Mouse (Mus musculus): Measurements from ENCODE around the gene Mcrip1. TPM values are rescaled to one million over a fixed set of nuclear protein-coding genes. Genes with fewer than 3 reads are reported as not detected.
"Not testable (repeated sequence)": the region's sequence is repeated elsewhere in the genome, so short reads cannot be mapped to it uniquely, and the experiment has no call there.

The Mcrip1 gene
- polyA plus RNA-seq, 1 experiment from 2014 or later, result 167 TPM

- Histone ChIP-seq H3K4me1 (peaks cover 29% of the 10 kb centered on the region), H3K4me2 (peak within 1 kb of the TSS; percentile 77), H3K27ac (peak within 1 kb of the TSS; percentile 96), H3K9ac (peak within 1 kb of the TSS; percentile 85), H3K4me3 (replicated peaks) (peak within 1 kb of the TSS; percentile 76), H3K27me3 (replicated peaks) (no peaks in the 10 kb centered on the region), H3K9me3 (no peaks in the 10 kb centered on the region), H3K36me3 (peaks cover 34% of the 10 kb centered on the region)
- under 1% methylated on average over 94 of the region's 94 CpGs for WGBS
- ATAC-seq (ENCODE audit: insufficient read depth, low FRiP score, low read depth), result peak; percentile 96
Measured at GRCm38 (mm10) chr11:120572752-120573584, 23.4 kb upstream of the Mcrip1 start, which contains the start of gene P4hb. Gene P4hb, minus strand, starts transcription at chr11:120573253.

GRCm38 (mm10) chr11:120572417-120572751 is 22.9 kb upstream of the Mcrip1 start:
- Histone ChIP-seq H3K36me3 (peaks cover 34% of the 10 kb centered on the region), H3K4me3 (replicated peaks) (peak overlapping the region; percentile 76), H3K4me1 (peaks cover 32% of the 10 kb centered on the region), H3K9me3 (no peaks in the 10 kb centered on the region), H3K9ac (peak overlapping the region; percentile 76), H3K4me2 (peak overlapping the region; percentile 77), H3K27me3 (replicated peaks) (no peaks in the 10 kb centered on the region), H3K27ac (peak overlapping the region; percentile 85)
- peak; percentile 5 for ATAC-seq (ENCODE audit: insufficient read depth, low FRiP score, low read depth)
- WGBS, result 0% methylated on average over 19 of the region's 24 CpGs

GRCm38 (mm10) chr11:120571754-120572416 is 22.4 kb upstream of the Mcrip1 start:
- H3K9me3 ChIP-seq, result no peaks in the 10 kb centered on the region
- peak overlapping the region; percentile 85 for H3K27ac ChIP-seq
- H3K27me3 ChIP-seq (replicated peaks), result no peaks in the 10 kb centered on the region
- WGBS, result 6% methylated on average over 11 of the region's 11 CpGs
- ATAC-seq (ENCODE audit: insufficient read depth, low FRiP score, low read depth), result no peak
- peaks cover 37% of the 10 kb centered on the region for H3K36me3 ChIP-seq
- H3K4me2 ChIP-seq, result peak overlapping the region; percentile 77
- peak overlapping the region; percentile 76 for H3K4me3 ChIP-seq (replicated peaks)
- peaks cover 32% of the 10 kb centered on the region for H3K4me1 ChIP-seq
- peak overlapping the region; percentile 76 for H3K9ac ChIP-seq

GRCm38 (mm10) chr11:120571122-120571521 is 21.6 kb upstream of the Mcrip1 start:
- Histone ChIP-seq H3K27me3 (replicated peaks) (no peaks in the 10 kb centered on the region), H3K27ac (no peak overlapping the region), H3K4me3 (replicated peaks) (peak overlapping the region; percentile 76), H3K9me3 (no peaks in the 10 kb centered on the region), H3K4me2 (peak overlapping the region; percentile 77), H3K36me3 (peaks cover 43% of the 10 kb centered on the region), H3K9ac (peak overlapping the region; percentile 76; the same call in 1 of the 2 replicates), H3K4me1 (peaks cover 32% of the 10 kb centered on the region)
- 56% methylated on average over 3 of the region's 3 CpGs for WGBS
- no peak for ATAC-seq (ENCODE audit: insufficient read depth, low FRiP score, low read depth)

- Histone ChIP-seq H3K4me2 (no peak overlapping the region), H3K36me3 (peaks cover 65% of the 10 kb centered on the region), H3K4me1 (peaks cover 25% of the 10 kb centered on the region), H3K27me3 (replicated peaks) (no peaks in the 10 kb centered on the region), H3K9ac (no peak overlapping the region), H3K9me3 (no peaks in the 10 kb centered on the region), H3K27ac (no peak overlapping the region), H3K4me3 (replicated peaks) (no peak overlapping the region)
- ATAC-seq (ENCODE audit: insufficient read depth, low FRiP score, low read depth), result no peak
- 89% methylated on average over 6 of the region's 6 CpGs for WGBS
Measured at GRCm38 (mm10) chr11:120568324-120568723, 18.8 kb upstream of the Mcrip1 start.

- Histone ChIP-seq H3K9ac (no peak overlapping the region), H3K27me3 (replicated peaks) (no peaks in the 10 kb centered on the region), H3K9me3 (no peaks in the 10 kb centered on the region), H3K4me1 (0 out of 2 replicates have a peak, but pooled peaks cover 12% of the 10 kb centered on the region), H3K36me3 (peaks cover 84% of the 10 kb centered on the region), H3K4me3 (replicated peaks) (no peak overlapping the region), H3K4me2 (no peak overlapping the region), H3K27ac (no peak overlapping the region)
- WGBS, result 82% methylated on average over 9 of the region's 9 CpGs
- no peak for ATAC-seq (ENCODE audit: insufficient read depth, low FRiP score, low read depth)
Measured at GRCm38 (mm10) chr11:120565114-120565513, 15.6 kb upstream of the Mcrip1 start.

GRCm38 (mm10) chr11:120562949-120563348 is 13.4 kb upstream of the Mcrip1 start:
- H3K4me2 ChIP-seq, result no peak overlapping the region
- no peaks in the 10 kb centered on the region for H3K9me3 ChIP-seq
- peaks cover 83% of the 10 kb centered on the region for H3K36me3 ChIP-seq
- H3K27ac ChIP-seq, result no peak overlapping the region
- 93% methylated on average over 13 of the region's 13 CpGs for WGBS
- no peak for ATAC-seq (ENCODE audit: insufficient read depth, low FRiP score, low read depth)
- H3K27me3 ChIP-seq (replicated peaks), result no peaks in the 10 kb centered on the region
- no peak overlapping the region for H3K9ac ChIP-seq
- H3K4me3 ChIP-seq (replicated peaks), result no peak overlapping the region
- 0 out of 2 replicates have a peak, but pooled peaks cover 3% of the 10 kb centered on the region for H3K4me1 ChIP-seq

- Histone ChIP-seq H3K27ac (no peak overlapping the region), H3K4me1 (no peaks in the 10 kb centered on the region), H3K4me2 (no peak overlapping the region), H3K4me3 (replicated peaks) (no peak overlapping the region), H3K9ac (no peak overlapping the region), H3K27me3 (replicated peaks) (no peaks in the 10 kb centered on the region), H3K9me3 (no peaks in the 10 kb centered on the region), H3K36me3 (peaks cover 66% of the 10 kb centered on the region)
- WGBS, result 91% methylated on average over 13 of the region's 13 CpGs
- ATAC-seq (ENCODE audit: insufficient read depth, low FRiP score, low read depth), result no peak
Measured at GRCm38 (mm10) chr11:120560952-120561728, 11.6 kb upstream of the Mcrip1 start.

GRCm38 (mm10) chr11:120558843-120559242 is 9.3 kb upstream of the Mcrip1 start:
- peaks cover 50% of the 10 kb centered on the region for H3K36me3 ChIP-seq
- H3K9ac ChIP-seq; H3K27me3 ChIP-seq (replicated peaks); ATAC-seq (ENCODE audit: insufficient read depth, low FRiP score, low read depth); H3K4me2 ChIP-seq; H3K27ac ChIP-seq; H3K9me3 ChIP-seq; H3K4me1 ChIP-seq; H3K4me3 ChIP-seq (replicated peaks): not testable (repeated sequence)
- 87% methylated on average over 6 of the region's 6 CpGs for WGBS

GRCm38 (mm10) chr11:120555260-120555659 is 5.7 kb upstream of the Mcrip1 start:
- no peak overlapping the region for H3K27ac ChIP-seq
- H3K9ac ChIP-seq, result no peak overlapping the region
- WGBS, result 72% methylated on average over 2 of the region's 2 CpGs
- H3K36me3 ChIP-seq, result peaks cover 14% of the 10 kb centered on the region
- no peak for ATAC-seq (ENCODE audit: insufficient read depth, low FRiP score, low read depth)
- no peaks in the 10 kb centered on the region for H3K27me3 ChIP-seq (replicated peaks)
- 0 out of 2 replicates have a peak, but pooled peaks cover under 1% of the 10 kb centered on the region for H3K4me1 ChIP-seq
- no peak overlapping the region for H3K4me2 ChIP-seq
- no peaks in the 10 kb centered on the region for H3K9me3 ChIP-seq
- H3K4me3 ChIP-seq (replicated peaks), result no peak overlapping the region

- 74% methylated on average over 7 of the region's 7 CpGs for WGBS
- Histone ChIP-seq H3K36me3 (peaks cover 10% of the 10 kb centered on the region), H3K4me3 (replicated peaks) (no peak overlapping the region), H3K4me1 (peaks cover 4% of the 10 kb centered on the region), H3K27me3 (replicated peaks) (no peaks in the 10 kb centered on the region), H3K27ac (no peak overlapping the region), H3K4me2 (no peak overlapping the region), H3K9ac (no peak overlapping the region), H3K9me3 (no peaks in the 10 kb centered on the region)
- ATAC-seq (ENCODE audit: insufficient read depth, low FRiP score, low read depth), result no peak
Measured at GRCm38 (mm10) chr11:120554834-120555233, 5.3 kb upstream of the Mcrip1 start.
